Mouse (Mus musculus) erythroblast, adult 5-6 weeks (primary cell): ENCODE measurements around the gene Prox1. TPM values are rescaled to one million over a fixed set of nuclear protein-coding genes. Genes with fewer than 3 reads are reported as not detected.

Experiments
- ATAC-seq: replicated peaks from 2 replicates; pipeline ENCODE4 v1.8.0; 2016; ENCODE audit warnings: moderate number of reproducible peaks, mild to moderate bottlenecking, moderate TSS enrichment, inconsistent platforms; ENCODE audit not compliant: poor library complexity, low FRiP score, severe bottlenecking
- total RNA-seq, 2 experiments: library from RNA; stranded (forward) in 1 of 2; stranded (reverse) in 1 of 2; fragments of 150-400 nt in 1 of 2; fragments of 200-764, 138-1000 nt in 1 of 2; gene quantifications; 2 replicates each; pipeline versions ENCODE4 v1.2.3 to v1.2.4; 2015 to 2017; ENCODE audit warnings: low replicate concordance in 2 of 2

The Prox1 gene
- total RNA-seq (2015; ENCODE audit: low replicate concordance) (not detected in 2 replicates), total RNA-seq (2017; ENCODE audit: low replicate concordance) (not detected in 2 replicates)

DNA sequence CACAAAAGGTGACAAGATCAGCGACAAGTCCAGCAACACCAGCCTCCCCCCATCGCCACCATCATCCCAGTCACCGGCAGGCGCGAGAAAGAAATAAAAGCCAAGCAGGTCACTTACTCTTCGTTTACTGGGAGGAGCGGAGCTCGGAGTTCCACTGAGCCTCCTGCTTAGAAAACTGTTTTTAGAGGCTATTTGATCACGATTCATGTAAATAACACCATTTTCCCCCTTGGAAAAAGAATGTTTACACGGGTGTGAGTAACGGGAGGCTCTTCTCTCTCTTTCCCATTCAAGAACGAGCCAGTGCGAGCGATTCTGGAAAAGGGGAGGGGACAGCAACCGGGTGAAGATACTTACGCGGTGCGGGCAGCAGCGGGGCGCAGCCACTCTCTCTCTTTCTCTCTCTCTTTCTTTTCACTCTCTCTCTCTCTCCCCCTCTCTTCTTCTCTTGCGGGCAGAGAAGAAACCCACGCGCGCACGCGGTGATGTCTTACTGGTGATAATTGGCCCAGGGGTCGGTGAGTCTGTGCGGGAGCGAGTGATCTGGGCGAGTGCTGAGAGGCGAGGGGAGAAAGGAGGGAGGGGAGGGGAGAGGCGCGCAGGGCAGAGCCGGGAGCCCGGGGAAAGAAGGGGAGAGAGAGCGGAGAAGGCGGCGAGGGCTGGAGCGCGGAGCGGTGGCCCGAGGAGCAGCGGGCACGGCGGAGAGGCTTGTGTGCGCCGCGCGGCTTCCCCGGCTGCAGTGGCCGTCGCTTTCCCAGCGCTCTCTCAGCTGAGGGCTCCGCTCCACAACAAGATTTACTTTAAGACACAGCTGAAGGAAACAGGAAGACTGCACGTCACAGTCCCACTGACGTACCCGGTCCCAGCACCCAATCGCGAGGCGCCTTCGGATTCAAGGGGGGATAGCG lies at the start of gene Prox1:
Prox1 (minus strand) TSS at position 804 of the 908 bp plus-strand sequence.
- no peak for ATAC-seq

GRCm38 (mm10) chr1:190216621-190217020 lies 46.1 kb upstream of the Prox1 start:
- ATAC-seq, result no peak

DNA sequence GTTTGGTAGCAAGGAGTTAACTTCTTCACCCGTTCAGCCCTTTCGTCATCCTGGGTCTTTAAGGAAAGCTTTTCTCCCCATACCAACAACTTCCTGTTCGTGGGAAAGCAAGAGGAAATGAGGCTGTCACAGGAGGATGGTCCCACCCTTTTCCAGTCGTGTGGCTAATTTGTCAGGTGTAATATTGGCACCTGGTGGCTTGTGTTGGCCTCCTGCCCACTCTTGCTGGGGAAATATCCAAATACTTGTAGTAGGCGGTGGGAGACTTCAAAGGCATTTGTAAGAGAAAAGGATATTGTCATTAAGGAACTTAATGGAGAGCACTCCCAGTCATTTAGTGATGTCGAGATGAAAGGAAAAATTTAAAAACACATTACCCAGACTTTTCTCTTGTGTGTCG lies 44.1 kb upstream of the Prox1 start:
- ATAC-seq, result no peak

- ATAC-seq, result no peak
Measured at GRCm38 (mm10) chr1:190213175-190213574, 42.7 kb upstream of the Prox1 start.

DNA sequence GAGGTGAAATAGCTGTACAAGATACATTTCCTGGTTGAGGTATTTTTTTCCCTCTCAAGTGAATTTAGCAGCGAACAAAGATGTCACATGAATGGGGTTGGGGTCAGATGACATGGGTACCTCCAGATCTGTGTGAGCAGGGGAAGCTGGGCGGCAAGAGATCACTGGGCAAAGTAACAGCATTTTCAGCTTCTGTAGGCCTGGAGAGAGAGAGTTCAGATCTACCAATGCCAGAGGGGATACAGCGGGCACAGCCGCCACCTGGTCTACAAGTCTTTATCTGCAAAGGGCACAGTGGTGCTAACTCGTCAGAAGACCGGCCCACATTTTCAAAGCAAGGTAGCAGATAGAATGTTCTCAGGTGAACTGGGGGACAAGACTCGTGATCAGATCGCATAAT lies 36.7 kb upstream of the Prox1 start:
- ATAC-seq, result no peak

DNA sequence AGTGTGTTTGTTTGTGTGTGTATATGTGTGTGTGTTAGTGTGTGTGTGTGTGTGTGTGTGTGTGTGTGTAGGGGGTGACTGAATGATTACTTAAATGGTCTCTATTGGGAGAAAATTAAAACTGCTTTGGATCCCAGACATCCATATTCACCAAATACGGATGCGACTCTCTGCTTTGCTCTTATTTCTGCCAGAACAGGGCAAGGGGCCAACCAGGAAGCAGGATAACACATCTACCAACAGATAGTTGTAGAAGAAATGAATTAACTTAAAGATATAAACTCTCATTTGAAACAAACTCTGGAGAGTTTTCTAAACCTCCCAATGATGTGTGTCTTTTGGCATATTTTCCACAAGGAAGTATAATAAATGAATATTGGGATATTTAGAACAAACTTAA lies 35.2 kb upstream of the Prox1 start:
- ATAC-seq, result no peak

GRCm38 (mm10) chr1:190204378-190205070 lies 34.0 kb upstream of the Prox1 start:
- ATAC-seq, result no peak

GRCm38 (mm10) chr1:190201696-190202095 lies 31.2 kb upstream of the Prox1 start:
- no peak for ATAC-seq

DNA sequence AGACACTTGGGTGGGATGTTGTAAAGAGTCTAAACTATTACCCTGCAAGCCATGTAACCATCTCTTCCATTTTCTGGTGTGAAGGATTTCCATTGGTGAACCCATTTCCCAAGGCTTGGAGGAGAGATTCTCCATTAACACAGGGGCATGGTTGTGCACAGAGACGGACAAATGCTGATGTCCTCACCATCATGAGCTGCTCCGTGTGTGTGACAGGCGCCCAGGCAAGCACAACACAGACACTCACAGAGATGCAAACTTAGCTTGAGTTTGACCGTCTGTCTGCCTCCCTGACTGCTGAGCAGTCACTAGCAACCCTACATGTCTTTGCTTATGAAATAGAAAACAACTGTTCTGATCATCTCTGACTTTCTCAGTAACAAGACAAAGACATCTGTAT lies 30.5 kb upstream of the Prox1 start:
- no peak for ATAC-seq

GRCm38 (mm10) chr1:190198247-190198646 lies 27.7 kb upstream of the Prox1 start:
- ATAC-seq, result no peak

DNA sequence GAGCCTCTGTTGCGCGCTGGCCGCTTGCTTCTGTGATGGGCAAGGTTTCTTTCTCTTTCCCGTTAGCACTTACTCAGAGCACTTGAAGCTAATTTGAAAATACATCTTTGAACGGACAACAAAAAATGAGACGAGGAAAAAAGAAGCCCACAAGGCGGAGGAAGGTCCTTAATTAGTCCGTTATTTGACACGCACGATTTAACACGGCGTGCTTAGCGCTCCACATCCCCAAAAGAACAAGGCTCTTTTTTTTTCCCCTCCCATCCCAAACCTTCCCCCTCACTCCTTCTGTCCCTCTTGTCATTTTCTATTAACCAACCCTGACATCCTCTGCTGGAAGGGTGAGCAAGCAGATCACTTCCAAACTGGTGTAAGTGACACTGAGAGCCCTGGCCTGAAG lies 21.5 kb upstream of the Prox1 start:
- ATAC-seq, result no peak

- ATAC-seq, result no peak
Measured at GRCm38 (mm10) chr1:190190231-190190965, 19.9 kb upstream of the Prox1 start.

- no peak for ATAC-seq
Measured at GRCm38 (mm10) chr1:190189125-190189524, 18.6 kb upstream of the Prox1 start.

- ATAC-seq, result no peak
Measured at GRCm38 (mm10) chr1:190186336-190186735, 15.8 kb upstream of the Prox1 start.

GRCm38 (mm10) chr1:190185284-190185683 lies 14.8 kb upstream of the Prox1 start:
- no peak for ATAC-seq

DNA sequence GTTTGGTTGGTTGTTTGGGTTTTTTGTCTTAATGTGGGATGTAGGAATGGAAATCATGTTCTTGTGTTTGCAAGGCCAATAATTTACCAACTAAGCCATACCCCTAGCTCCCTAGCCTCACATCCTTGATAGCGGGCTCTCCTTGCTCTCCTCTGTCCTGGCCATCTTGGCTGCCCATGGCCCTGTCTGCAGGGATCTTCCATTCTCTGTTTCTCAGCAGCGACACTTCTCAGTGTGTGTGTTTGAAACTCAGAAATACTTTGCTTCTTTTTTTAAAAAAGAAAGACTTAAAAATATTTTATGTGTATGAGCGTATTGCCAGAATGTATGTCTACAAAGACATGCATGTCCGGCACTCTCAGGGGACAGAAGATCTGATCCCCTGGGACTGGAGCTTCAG lies 13.1 kb upstream of the Prox1 start:
- ATAC-seq, result no peak

DNA sequence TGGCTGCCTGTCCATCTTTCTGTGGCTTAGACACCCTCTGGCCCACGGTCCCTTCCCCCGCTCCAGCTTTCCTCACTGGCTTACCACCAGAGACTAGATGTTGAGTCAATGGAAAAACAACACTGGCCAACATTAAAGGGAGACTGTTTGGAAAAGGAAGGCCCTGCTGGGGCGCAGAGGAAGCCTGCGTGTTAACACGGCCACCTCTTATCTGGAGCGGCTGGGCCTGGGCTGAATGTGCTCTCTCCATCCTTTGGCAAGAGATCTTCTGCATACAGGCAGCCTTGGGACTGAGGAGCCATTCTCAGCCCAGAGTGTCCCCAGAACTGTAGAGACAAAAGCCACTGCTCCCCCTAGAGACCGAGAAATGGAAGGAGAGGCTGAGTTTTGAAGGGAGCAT lies 11.3 kb upstream of the Prox1 start:
- ATAC-seq, result no peak

GRCm38 (mm10) chr1:190180861-190181260 lies 10.3 kb upstream of the Prox1 start:
- ATAC-seq, result no peak

DNA sequence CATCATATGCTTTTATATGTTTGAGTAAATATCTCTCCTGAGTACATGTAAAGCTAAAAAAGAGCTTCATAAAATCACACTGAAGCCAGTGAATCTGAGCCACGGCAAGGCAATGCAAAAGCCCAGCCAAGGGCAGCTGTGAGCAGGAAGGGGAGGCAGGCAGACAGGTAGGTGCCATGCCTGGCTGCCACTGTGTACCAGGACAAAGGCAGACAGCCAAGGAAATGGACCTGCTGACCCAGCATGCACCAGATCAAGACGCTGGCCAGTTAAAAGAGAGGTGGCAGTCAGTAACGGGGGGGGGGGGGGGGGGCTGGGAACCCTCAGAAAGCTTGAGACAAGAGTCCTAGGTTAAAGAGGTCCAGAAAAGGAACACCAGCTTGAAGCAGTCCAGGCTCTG lies 6.4 kb upstream of the Prox1 start:
- ATAC-seq, result no peak
